Mouse (Mus musculus) gastrocnemius, postnatal 4 days (tissue): Measurements from ENCODE around the gene Sfxn2. TPM values are rescaled to one million over a fixed set of nuclear protein-coding genes. Genes with fewer than 3 reads are reported as not detected.
A peak's percentile ranks its signal among the peaks of the same experiment; 100 is the strongest.
"Not testable (repeated sequence)": the region's sequence is repeated elsewhere in the genome, so short reads cannot be mapped to it uniquely, and the experiment has no call there.

Experiments
- DNase-seq, 2 experiments: peaks; one replicate each; pipeline ENCODE4 v3.0.0; 2021 to 2022; ENCODE audit warnings: low spot score in 2 of 2, mixed read lengths in 2 of 2
- total RNA-seq, 2 experiments: library from RNA; stranded (reverse); gene quantifications; 2 replicates each; pipeline ENCODE4 v1.2.3; 2021

The Sfxn2 gene
- total RNA-seq, 2 experiments from 2014 or later = 7.8 to 11.2 TPM

- no peak for DNase-seq
Observed at GRCm38 (mm10) chr19:46538213-46538612, 35.0 kb upstream of the Sfxn2 start.

GRCm38 (mm10) chr19:46542750-46543149 is 30.4 kb upstream of the Sfxn2 start:
- no peak for DNase-seq

GRCm38 (mm10) chr19:46547565-46547964 is 25.6 kb upstream of the Sfxn2 start:
- no peak for DNase-seq

GRCm38 (mm10) chr19:46548110-46548509 is 25.1 kb upstream of the Sfxn2 start:
- no peak for DNase-seq

GRCm38 (mm10) chr19:46550385-46550784 is 22.8 kb upstream of the Sfxn2 start:
- no peak for DNase-seq

- no peak for DNase-seq
Observed at GRCm38 (mm10) chr19:46552496-46552895, 20.7 kb upstream of the Sfxn2 start.

- DNase-seq = peak in 1 of 2 experiments; percentile 52
Observed at GRCm38 (mm10) chr19:46553541-46553955, 19.6 kb upstream of the Sfxn2 start.

GRCm38 (mm10) chr19:46558009-46558408 is 15.2 kb upstream of the Sfxn2 start:
- no peak for DNase-seq

- no peak for DNase-seq
Observed at GRCm38 (mm10) chr19:46558631-46559030, 14.5 kb upstream of the Sfxn2 start.

- peak in 1 of 2 experiments; percentile 72 for DNase-seq
Observed at GRCm38 (mm10) chr19:46562132-46562531, 11.0 kb upstream of the Sfxn2 start.

- DNase-seq = no peak
Observed at GRCm38 (mm10) chr19:46562581-46563515, 10.3 kb upstream of the Sfxn2 start.

- DNase-seq = no peak
Observed at GRCm38 (mm10) chr19:46563603-46564002, 9.6 kb upstream of the Sfxn2 start.

GRCm38 (mm10) chr19:46564043-46564462 is 9.1 kb upstream of the Sfxn2 start:
- DNase-seq = no peak

GRCm38 (mm10) chr19:46571211-46571877 is 1.8 kb upstream of the Sfxn2 start:
- not testable (repeated sequence) for DNase-seq

- DNase-seq = no peak
Observed at GRCm38 (mm10) chr19:46571878-46572244, 1.3 kb upstream of the Sfxn2 start.

GRCm38 (mm10) chr19:46572548-46572947 is 617 bp upstream of the Sfxn2 start:
- DNase-seq = no peak

- no peak for DNase-seq
Observed at GRCm38 (mm10) chr19:46573990-46574389, 825 bp downstream of the Sfxn2 start.

GRCm38 (mm10) chr19:46575196-46575595 is 2.0 kb downstream of the Sfxn2 start:
- DNase-seq = no peak

- peak; percentile 76 to 86 for DNase-seq
Observed at GRCm38 (mm10) chr19:46587823-46588508, 14.8 kb downstream of the Sfxn2 start.

GRCm38 (mm10) chr19:46591575-46591974 is 18.4 kb downstream of the Sfxn2 start:
- DNase-seq = no peak

GRCm38 (mm10) chr19:46592751-46593439 is 19.7 kb downstream of the Sfxn2 start:
- no peak for DNase-seq
